Mouse (Mus musculus): ENCODE results near the gene Gm42906.

Gm42906 gene

DNA sequence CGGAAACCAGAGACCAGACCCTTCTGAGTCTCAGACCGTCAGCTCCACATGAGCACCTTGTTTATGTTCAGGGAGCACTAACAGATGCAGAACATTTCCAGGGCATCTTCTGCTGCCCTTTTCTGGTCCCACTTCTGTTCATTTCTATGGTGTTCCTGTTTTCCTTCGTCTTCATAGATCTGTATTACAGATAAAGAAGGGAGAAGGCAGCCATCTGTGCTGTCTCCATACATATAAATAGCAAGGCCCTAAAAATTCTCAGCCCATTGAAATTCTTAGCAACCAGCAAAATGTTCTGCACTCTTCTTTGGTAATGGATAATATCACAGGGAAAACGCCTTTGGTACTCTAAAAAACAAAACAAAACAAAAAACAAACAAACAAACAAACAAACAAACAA lies 290.7 kb downstream of the Gm42906 start:
- H3K4me1 ChIP-seq (replicated peaks; ENCODE audit: low read depth, low read length) = peaks cover 16% of the 10 kb centered on the region
- H3K27me3 ChIP-seq (ENCODE audit: insufficient read depth, low read length) = no peaks in the 10 kb centered on the region
- TF ChIP-seq CTCF (conservative IDR thresholded peaks at IDR 0.05; ENCODE audit: low read length) (no peak), POU5F1 (IDR thresholded peaks at IDR 0.05; ENCODE audit: borderline replicate concordance, low read length) (no peak), NANOG (IDR thresholded peaks at IDR 0.05; ENCODE audit: borderline replicate concordance, low read length) (no peak)
- no peaks in the 10 kb centered on the region for H3K9me3 ChIP-seq (ENCODE audit: low read length)
- H3K36me3 ChIP-seq (ENCODE audit: insufficient read depth, low read length) = no peaks in the 10 kb centered on the region
- H3K4me3 ChIP-seq (replicated peaks; ENCODE audit: low read length) = no peak overlapping the region

DNA sequence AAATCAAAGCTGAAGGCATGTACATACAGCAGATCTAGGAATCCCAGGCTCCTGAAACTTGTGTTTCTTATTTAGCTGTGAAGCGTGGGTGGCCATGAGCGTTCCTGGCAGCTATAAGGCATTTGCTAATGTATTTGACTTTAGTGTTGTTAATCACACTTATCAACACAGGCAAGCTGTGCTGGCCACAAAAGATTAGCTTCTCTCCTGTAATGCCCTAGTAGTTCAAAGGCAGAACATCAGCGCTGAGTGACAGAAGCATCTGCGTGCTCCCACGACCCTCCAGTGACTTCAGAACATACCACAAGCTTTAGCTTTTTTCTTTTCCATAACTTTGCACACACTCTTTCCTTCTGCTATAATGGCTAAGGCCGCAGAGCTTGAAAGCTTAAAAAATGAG lies 292.0 kb downstream of the Gm42906 start:
- Histone ChIP-seq H3K36me3 (ENCODE audit: insufficient read depth, low read length) (no peaks in the 10 kb centered on the region), H3K4me1 (replicated peaks; ENCODE audit: low read depth, low read length) (peaks cover 5% of the 10 kb centered on the region; the same call in 1 of the 2 replicates), H3K27me3 (ENCODE audit: insufficient read depth, low read length) (no peaks in the 10 kb centered on the region), H3K4me3 (replicated peaks; ENCODE audit: low read length) (no peak overlapping the region), H3K9me3 (ENCODE audit: low read length) (no peaks in the 10 kb centered on the region)
- TF ChIP-seq CTCF (conservative IDR thresholded peaks at IDR 0.05; ENCODE audit: low read length) = no peak
- TF ChIP-seq NANOG (IDR thresholded peaks at IDR 0.05; ENCODE audit: borderline replicate concordance, low read length) = no peak
- TF ChIP-seq POU5F1 (IDR thresholded peaks at IDR 0.05; ENCODE audit: borderline replicate concordance, low read length) = no peak

DNA sequence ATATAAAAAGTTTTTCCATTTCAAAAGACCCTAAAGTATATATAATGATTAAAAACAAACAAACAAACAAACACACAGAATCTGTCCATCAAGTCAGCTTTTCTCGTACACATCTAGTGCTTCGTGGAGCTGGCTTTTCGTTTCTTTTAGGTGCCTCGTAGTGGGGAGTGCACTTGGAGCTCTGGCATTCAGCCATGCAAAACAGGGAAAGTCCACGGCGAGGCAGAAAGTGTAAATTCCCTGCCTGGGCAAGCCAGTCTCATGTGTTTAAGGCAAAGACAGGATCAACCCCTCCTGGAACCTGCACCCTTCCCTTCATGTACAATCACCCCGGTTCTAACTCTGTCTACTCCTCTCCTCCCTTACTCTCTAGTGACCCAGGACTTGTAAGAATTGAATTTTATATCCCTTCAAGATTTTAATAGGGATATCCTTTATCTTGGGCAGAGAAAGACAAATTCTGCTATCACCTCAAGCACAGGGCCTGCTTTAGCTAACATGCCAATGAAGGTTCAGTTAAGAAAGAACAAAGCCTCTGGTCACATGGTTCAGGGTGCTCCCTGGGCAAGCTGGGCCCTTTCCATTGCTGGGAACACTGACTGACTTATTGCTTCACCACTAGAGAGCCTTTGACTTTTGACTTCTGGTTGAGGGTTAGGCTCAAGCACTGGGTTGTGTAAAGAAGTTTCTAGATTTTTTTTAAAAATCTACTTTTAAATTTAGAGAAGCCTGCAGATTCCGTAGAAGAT lies 292.7 kb downstream of the Gm42906 start:
- H3K27me3 ChIP-seq (ENCODE audit: insufficient read depth, low read length) = no peaks in the 10 kb centered on the region
- H3K36me3 ChIP-seq (ENCODE audit: insufficient read depth, low read length) = no peaks in the 10 kb centered on the region
- TF ChIP-seq NANOG (IDR thresholded peaks at IDR 0.05; ENCODE audit: borderline replicate concordance, low read length) = no peak
- no peak for TF ChIP-seq POU5F1 (IDR thresholded peaks at IDR 0.05; ENCODE audit: borderline replicate concordance, low read length)
- TF ChIP-seq CTCF (conservative IDR thresholded peaks at IDR 0.05; ENCODE audit: low read length) = no peak
- no peak overlapping the region for H3K4me3 ChIP-seq (replicated peaks; ENCODE audit: low read length)
- no peaks in the 10 kb centered on the region for H3K4me1 ChIP-seq (replicated peaks; ENCODE audit: low read depth, low read length)
- H3K9me3 ChIP-seq (ENCODE audit: low read length) = no peaks in the 10 kb centered on the region

DNA sequence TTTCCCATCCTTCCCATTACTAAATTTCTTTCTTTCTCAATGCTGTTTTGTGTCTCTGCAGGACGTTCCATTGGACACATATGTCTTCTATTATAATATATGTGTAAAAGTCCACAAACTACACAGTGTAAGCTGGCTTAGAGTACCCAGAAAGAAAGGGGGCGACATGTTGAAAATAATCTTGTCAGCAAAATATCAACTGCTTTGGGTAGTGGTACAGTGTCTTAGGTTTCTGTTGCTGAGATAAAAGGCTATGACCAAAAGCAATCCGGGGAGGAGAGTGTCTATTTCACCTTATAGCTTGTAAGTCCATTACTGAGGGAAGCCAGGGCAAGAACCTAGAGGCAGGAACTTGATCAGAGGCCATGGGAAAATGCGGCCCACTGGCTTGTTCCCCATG lies 293.8 kb downstream of the Gm42906 start:
- TF ChIP-seq POU5F1 (IDR thresholded peaks at IDR 0.05; ENCODE audit: borderline replicate concordance, low read length) (no peak), CTCF (conservative IDR thresholded peaks at IDR 0.05; ENCODE audit: low read length) (no peak), NANOG (IDR thresholded peaks at IDR 0.05; ENCODE audit: borderline replicate concordance, low read length) (no peak)
- Histone ChIP-seq H3K4me3 (replicated peaks; ENCODE audit: low read length) (no peak overlapping the region), H3K9me3 (ENCODE audit: low read length) (no peaks in the 10 kb centered on the region), H3K27me3 (ENCODE audit: insufficient read depth, low read length) (no peaks in the 10 kb centered on the region), H3K36me3 (ENCODE audit: insufficient read depth, low read length) (no peaks in the 10 kb centered on the region), H3K4me1 (replicated peaks; ENCODE audit: low read depth, low read length) (no peaks in the 10 kb centered on the region)

DNA sequence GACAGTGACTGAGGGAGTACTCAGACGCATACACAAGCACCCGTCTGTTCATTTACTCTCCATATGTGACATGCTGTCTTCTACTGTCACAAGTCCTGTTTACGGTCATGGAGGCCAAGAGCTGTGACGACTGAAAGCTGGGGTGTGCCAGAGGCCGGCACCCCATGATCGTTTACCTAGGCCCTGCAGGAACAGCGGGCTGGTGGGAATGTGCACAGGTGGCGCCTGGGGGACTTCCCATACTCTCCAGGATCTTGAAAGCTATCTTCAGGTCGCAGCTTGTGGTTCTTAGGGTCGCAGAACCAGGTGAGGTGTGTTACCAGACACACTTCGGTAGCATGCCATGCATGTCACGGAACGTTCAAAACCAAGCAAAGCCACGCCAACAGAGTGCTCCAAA lies 294.2 kb downstream of the Gm42906 start:
- Histone ChIP-seq H3K36me3 (ENCODE audit: insufficient read depth, low read length) (no peaks in the 10 kb centered on the region), H3K9me3 (ENCODE audit: low read length) (no peaks in the 10 kb centered on the region), H3K27me3 (ENCODE audit: insufficient read depth, low read length) (no peaks in the 10 kb centered on the region), H3K4me3 (replicated peaks; ENCODE audit: low read length) (no peak overlapping the region), H3K4me1 (replicated peaks; ENCODE audit: low read depth, low read length) (no peaks in the 10 kb centered on the region)
- no peak for TF ChIP-seq CTCF (conservative IDR thresholded peaks at IDR 0.05; ENCODE audit: low read length)
- no peak for TF ChIP-seq NANOG (IDR thresholded peaks at IDR 0.05; ENCODE audit: borderline replicate concordance, low read length)
- no peak for TF ChIP-seq POU5F1 (IDR thresholded peaks at IDR 0.05; ENCODE audit: borderline replicate concordance, low read length)

DNA sequence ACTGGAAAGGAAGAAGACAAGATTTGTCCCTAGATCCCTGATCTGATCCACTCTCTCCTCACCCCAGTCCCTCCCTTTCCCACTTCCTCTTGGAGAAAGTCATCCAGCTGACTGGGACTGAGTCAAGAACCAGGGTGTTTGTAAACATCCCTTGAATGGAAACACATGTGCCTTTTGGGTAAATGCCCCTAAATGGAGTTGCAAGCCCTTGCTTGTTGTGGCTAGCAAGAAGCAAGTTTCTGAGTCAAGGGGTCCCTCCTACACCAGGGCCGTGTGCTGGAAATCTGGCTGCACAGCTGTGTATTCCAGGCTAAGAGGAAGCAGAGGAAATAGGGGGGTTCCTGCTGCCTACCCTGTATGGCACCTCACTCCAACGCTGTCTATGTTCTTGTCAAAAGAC lies 298.2 kb downstream of the Gm42906 start:
- no peaks in the 10 kb centered on the region for H3K9me3 ChIP-seq (ENCODE audit: low read length)
- no peaks in the 10 kb centered on the region for H3K36me3 ChIP-seq (ENCODE audit: insufficient read depth, low read length)
- no peaks in the 10 kb centered on the region for H3K4me1 ChIP-seq (replicated peaks; ENCODE audit: low read depth, low read length)
- no peak overlapping the region for H3K4me3 ChIP-seq (replicated peaks; ENCODE audit: low read length)
- TF ChIP-seq NANOG (IDR thresholded peaks at IDR 0.05; ENCODE audit: borderline replicate concordance, low read length) = no peak
- TF ChIP-seq POU5F1 (IDR thresholded peaks at IDR 0.05; ENCODE audit: borderline replicate concordance, low read length) = no peak
- TF ChIP-seq CTCF (conservative IDR thresholded peaks at IDR 0.05; ENCODE audit: low read length) = no peak
- H3K27me3 ChIP-seq (ENCODE audit: insufficient read depth, low read length) = no peaks in the 10 kb centered on the region

DNA sequence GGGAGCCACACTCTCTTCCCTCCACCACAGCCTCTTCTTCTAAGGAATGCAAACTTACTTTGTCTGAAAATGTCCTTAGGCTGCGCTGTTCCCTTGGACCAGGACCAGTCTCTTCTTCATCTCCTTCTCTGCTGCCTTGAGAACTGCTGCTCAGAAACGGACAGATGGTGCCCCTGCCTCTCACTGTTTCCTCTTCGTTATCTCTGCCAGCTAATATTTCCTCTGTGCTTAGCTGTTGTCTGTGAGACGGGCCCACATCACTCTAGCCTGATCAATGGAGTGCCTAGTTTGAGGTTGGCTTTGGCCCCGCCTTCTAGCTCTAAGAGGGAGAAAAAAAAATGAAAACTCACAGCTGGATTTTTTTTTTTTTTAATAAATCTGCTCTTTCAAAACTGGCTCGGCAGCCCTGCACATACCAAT lies 300.7 kb downstream of the Gm42906 start:
- no peak overlapping the region for H3K4me3 ChIP-seq (replicated peaks; ENCODE audit: low read length)
- TF ChIP-seq POU5F1 (IDR thresholded peaks at IDR 0.05; ENCODE audit: borderline replicate concordance, low read length) = no peak
- TF ChIP-seq CTCF (conservative IDR thresholded peaks at IDR 0.05; ENCODE audit: low read length) = no peak
- no peak for TF ChIP-seq NANOG (IDR thresholded peaks at IDR 0.05; ENCODE audit: borderline replicate concordance, low read length)
- H3K4me1 ChIP-seq (replicated peaks; ENCODE audit: low read depth, low read length) = no peaks in the 10 kb centered on the region
- no peaks in the 10 kb centered on the region for H3K36me3 ChIP-seq (ENCODE audit: insufficient read depth, low read length)
- no peaks in the 10 kb centered on the region for H3K27me3 ChIP-seq (ENCODE audit: insufficient read depth, low read length)
- no peaks in the 10 kb centered on the region for H3K9me3 ChIP-seq (ENCODE audit: low read length)

DNA sequence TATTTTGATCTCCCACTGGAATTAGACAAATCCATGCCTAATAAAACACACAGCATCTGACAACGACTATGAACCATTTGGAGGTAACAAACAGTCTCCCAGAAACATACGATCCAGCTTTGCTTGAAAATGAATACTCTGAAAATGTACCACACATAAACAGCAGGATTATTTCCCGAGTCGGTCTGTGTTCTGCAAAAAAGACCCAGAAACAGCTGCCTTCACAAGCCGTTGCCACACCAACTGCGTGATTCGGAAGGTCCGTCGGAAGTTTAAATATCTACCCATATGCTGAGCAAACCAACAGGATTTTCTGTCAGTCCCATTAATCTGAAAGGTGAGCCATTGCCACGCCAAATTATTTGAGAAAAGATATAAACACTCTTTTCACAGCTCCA lies 301.4 kb downstream of the Gm42906 start:
- Histone ChIP-seq H3K36me3 (ENCODE audit: insufficient read depth, low read length) (no peaks in the 10 kb centered on the region), H3K4me3 (replicated peaks; ENCODE audit: low read length) (no peak overlapping the region), H3K4me1 (replicated peaks; ENCODE audit: low read depth, low read length) (no peaks in the 10 kb centered on the region), H3K27me3 (ENCODE audit: insufficient read depth, low read length) (no peaks in the 10 kb centered on the region), H3K9me3 (ENCODE audit: low read length) (no peaks in the 10 kb centered on the region)
- no peak for TF ChIP-seq POU5F1 (IDR thresholded peaks at IDR 0.05; ENCODE audit: borderline replicate concordance, low read length)
- no peak for TF ChIP-seq CTCF (conservative IDR thresholded peaks at IDR 0.05; ENCODE audit: low read length)
- no peak for TF ChIP-seq NANOG (IDR thresholded peaks at IDR 0.05; ENCODE audit: borderline replicate concordance, low read length)
